Mouse (Mus musculus) stomach, embryonic 16.5 days (tissue): ENCODE measurements around the gene Auts2. TPM values are rescaled to one million over a fixed set of nuclear protein-coding genes. Genes with fewer than 3 reads are reported as not detected.
A peak's percentile ranks its signal among the peaks of the same experiment; 100 is the strongest.

Experiments used
- ATAC-seq: fragments of 200-750 bp; cut with Nextera tagmentation; 2 replicates; pipeline ENCODE4 v1.8.0; 2017; ENCODE audit warnings: moderate number of reproducible peaks, moderate TSS enrichment; ENCODE audit not compliant: insufficient read depth, low FRiP score
- H3K27ac ChIP-seq: fragments of 300-500 bp; sonication (generic); 2 replicates; pipeline ENCODE4 v1.5.1; 2014; ENCODE audit warnings: low read length
- H3K27me3 ChIP-seq: fragments of 300-500 bp; sonication (generic); 2 replicates; pipeline ENCODE4 v1.6.1; 2014; ENCODE audit warnings: low read length, control low read depth, mixed read lengths; ENCODE audit not compliant: control insufficient read depth, insufficient read depth
- H3K36me3 ChIP-seq: fragments of 300-500 bp; sonication (generic); 2 replicates; pipeline ENCODE4 v1.6.1; 2014; ENCODE audit warnings: low read length; ENCODE audit not compliant: control insufficient read depth, insufficient read depth
- H3K4me1 ChIP-seq: fragments of 300-500 bp; sonication (generic); 2 replicates; pipeline ENCODE4 v1.6.1; 2014; ENCODE audit warnings: low read length, control low read depth, mixed read lengths; ENCODE audit not compliant: control insufficient read depth, insufficient read depth
- H3K4me2 ChIP-seq: fragments of 300-500 bp; sonication (generic); 2 replicates; pipeline ENCODE4 v1.6.1; 2014; ENCODE audit warnings: low read depth, low read length, mixed read lengths
- H3K4me3 ChIP-seq: fragments of 300-500 bp; sonication (generic); replicated peaks from 2 replicates; pipeline ENCODE4 v1.5.1; 2014; ENCODE audit warnings: mild to moderate bottlenecking, low read length
- H3K9ac ChIP-seq: fragments of 300-500 bp; sonication (generic); 2 replicates; pipeline ENCODE4 v1.6.1; 2014; ENCODE audit warnings: low read length
- H3K9me3 ChIP-seq: fragments of 300-500 bp; sonication (generic); replicated peaks from 2 replicates; pipeline ENCODE4 v1.6.1; 2016; ENCODE audit warnings: low read length, control low read depth; ENCODE audit not compliant: control insufficient read depth
- WGBS: fragments of 180-500 bp; shearing (Covaris S2); extraction: QIAGEN DNeasy Blood & Tissue Kit; methylation state at CpG from one replicate; pipeline ENCODE4 v1.1.7; 2014; 5-methylcytosine and 5-hydroxymethylcytosine counted together
- polyA plus RNA-seq: library from polyadenylated mRNA; unstranded; fragments of >200 nt; fragmentation: Nextera tagmentation; extraction: Ambion mirVana; gene quantifications from 2 replicates; pipeline ENCODE4 v1.2.1, GENCODE M21; 2015

The Auts2 gene
- polyA plus RNA-seq, 1 experiment from 2014 or later, result 20.1 TPM

GRCm38 (mm10) chr5:132039584-132039983 lies 503.6 kb downstream of the Auts2 start:
- 87% methylated on average over 6 of the region's 6 CpGs for WGBS
- Histone ChIP-seq H3K9me3 (no peaks in the 10 kb centered on the region), H3K4me1 (no peaks in the 10 kb centered on the region), H3K4me3 (no peak overlapping the region), H3K27ac (no peak overlapping the region), H3K4me2 (no peak overlapping the region), H3K36me3 (no peaks in the 10 kb centered on the region), H3K27me3 (no peaks in the 10 kb centered on the region), H3K9ac (no peak overlapping the region)
- ATAC-seq, result no peak

- Histone ChIP-seq H3K27ac (no peak overlapping the region), H3K36me3 (no peaks in the 10 kb centered on the region), H3K9ac (no peak overlapping the region), H3K4me2 (no peak overlapping the region), H3K9me3 (no peaks in the 10 kb centered on the region), H3K4me3 (no peak overlapping the region), H3K27me3 (no peaks in the 10 kb centered on the region), H3K4me1 (no peaks in the 10 kb centered on the region)
- no peak for ATAC-seq
- 87% methylated on average over 15 of the region's 15 CpGs for WGBS
These were observed 509.4 kb downstream of the Auts2 start for GRCm38 (mm10) chr5:132033491-132034350.

- H3K27me3 ChIP-seq, result no peaks in the 10 kb centered on the region
- no peaks in the 10 kb centered on the region for H3K9me3 ChIP-seq
- H3K4me1 ChIP-seq, result no peaks in the 10 kb centered on the region; the same call in 1 of the 2 replicates
- WGBS, result 61% methylated on average over 15 of the region's 15 CpGs
- H3K4me3 ChIP-seq, result no peak overlapping the region
- ATAC-seq, result no peak
- H3K4me2 ChIP-seq, result no peak overlapping the region
- no peak overlapping the region for H3K9ac ChIP-seq
- H3K27ac ChIP-seq, result no peak overlapping the region
- no peaks in the 10 kb centered on the region for H3K36me3 ChIP-seq
These were observed 512.1 kb downstream of the Auts2 start for GRCm38 (mm10) chr5:132030941-132031531.

GRCm38 (mm10) chr5:132029638-132030037 lies 513.5 kb downstream of the Auts2 start:
- Histone ChIP-seq H3K9me3 (no peaks in the 10 kb centered on the region), H3K9ac (no peak overlapping the region), H3K4me1 (no peaks in the 10 kb centered on the region; the same call in 1 of the 2 replicates), H3K27me3 (no peaks in the 10 kb centered on the region), H3K36me3 (no peaks in the 10 kb centered on the region), H3K27ac (no peak overlapping the region), H3K4me3 (no peak overlapping the region), H3K4me2 (no peak overlapping the region)
- ATAC-seq, result no peak
- 88% methylated on average over 11 of the region's 11 CpGs for WGBS

GRCm38 (mm10) chr5:132029038-132029437 lies 514.1 kb downstream of the Auts2 start:
- Histone ChIP-seq H3K4me3 (no peak overlapping the region), H3K9ac (no peak overlapping the region), H3K36me3 (no peaks in the 10 kb centered on the region), H3K4me2 (no peak overlapping the region), H3K27me3 (no peaks in the 10 kb centered on the region), H3K9me3 (no peaks in the 10 kb centered on the region), H3K27ac (no peak overlapping the region), H3K4me1 (no peaks in the 10 kb centered on the region; the same call in 1 of the 2 replicates)
- 62% methylated on average over 12 of the region's 12 CpGs for WGBS
- ATAC-seq, result no peak

GRCm38 (mm10) chr5:132027859-132028498 lies 515.2 kb downstream of the Auts2 start:
- Histone ChIP-seq H3K4me3 (no peak overlapping the region), H3K36me3 (no peaks in the 10 kb centered on the region), H3K9me3 (no peaks in the 10 kb centered on the region), H3K4me2 (no peak overlapping the region), H3K27me3 (no peaks in the 10 kb centered on the region), H3K27ac (peak overlapping the region; percentile 56; the same call in 1 of the 2 replicates), H3K9ac (no peak overlapping the region), H3K4me1 (no peaks in the 10 kb centered on the region; the same call in 1 of the 2 replicates)
- ATAC-seq, result no peak
- WGBS, result 51% methylated on average over 5 of the region's 5 CpGs

- H3K4me2 ChIP-seq, result no peak overlapping the region
- H3K36me3 ChIP-seq, result no peaks in the 10 kb centered on the region
- H3K4me1 ChIP-seq, result no peaks in the 10 kb centered on the region
- no peak overlapping the region for H3K9ac ChIP-seq
- no peak overlapping the region for H3K27ac ChIP-seq
- no peaks in the 10 kb centered on the region for H3K9me3 ChIP-seq
- ATAC-seq, result no peak
- 82% methylated on average over 7 of the region's 7 CpGs for WGBS
- no peak overlapping the region for H3K4me3 ChIP-seq
- H3K27me3 ChIP-seq, result no peaks in the 10 kb centered on the region
These were observed 529.8 kb downstream of the Auts2 start for GRCm38 (mm10) chr5:132013296-132013695.

- no peak for ATAC-seq
- Histone ChIP-seq H3K27me3 (no peaks in the 10 kb centered on the region), H3K36me3 (no peaks in the 10 kb centered on the region), H3K27ac (no peak overlapping the region), H3K4me3 (no peak overlapping the region), H3K9ac (no peak overlapping the region), H3K4me2 (no peak overlapping the region), H3K9me3 (no peaks in the 10 kb centered on the region), H3K4me1 (no peaks in the 10 kb centered on the region)
These were observed 531.3 kb downstream of the Auts2 start for GRCm38 (mm10) chr5:132011795-132012194.

- no peak for ATAC-seq
- no peak overlapping the region for H3K4me3 ChIP-seq
- 48% methylated on average over 7 of the region's 7 CpGs for WGBS
- H3K4me1 ChIP-seq, result no peaks in the 10 kb centered on the region
- no peak overlapping the region for H3K9ac ChIP-seq
- H3K36me3 ChIP-seq, result no peaks in the 10 kb centered on the region
- no peak overlapping the region for H3K27ac ChIP-seq
- H3K4me2 ChIP-seq, result no peak overlapping the region
- H3K9me3 ChIP-seq, result no peaks in the 10 kb centered on the region
- H3K27me3 ChIP-seq, result no peaks in the 10 kb centered on the region
These were observed 534.4 kb downstream of the Auts2 start for GRCm38 (mm10) chr5:132008703-132009222.
